Mouse (Mus musculus): ENCODE results near the gene Rnf224.
"Not testable (repeated sequence)": the region's sequence is repeated elsewhere in the genome, so short reads cannot be mapped to it uniquely, and the experiment has no call there.

Rnf224 gene

DNA sequence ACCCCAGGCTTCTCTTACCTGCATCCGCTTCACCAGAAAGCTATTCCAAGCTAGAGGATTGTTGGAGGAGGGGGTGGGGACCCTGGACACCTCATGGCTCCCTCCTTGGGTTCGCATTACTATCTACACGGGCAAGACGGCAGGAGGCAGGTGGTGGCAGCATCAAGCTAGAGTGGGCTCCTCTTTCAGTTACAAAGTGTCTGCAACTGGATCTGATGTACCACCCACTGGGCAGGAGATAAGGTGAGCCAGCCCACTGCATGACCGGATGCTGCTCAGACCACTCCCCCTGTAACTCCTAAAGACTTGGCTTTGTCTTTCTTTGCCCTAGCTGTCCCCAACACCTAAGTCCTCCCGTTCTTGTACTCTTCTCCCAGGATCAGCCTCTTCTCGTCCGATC, at the start of gene Rnf224:
Rnf224 (minus strand) TSS at position 174 of the 400 bp plus-strand sequence.
- DNase-seq, result no peak

DNA sequence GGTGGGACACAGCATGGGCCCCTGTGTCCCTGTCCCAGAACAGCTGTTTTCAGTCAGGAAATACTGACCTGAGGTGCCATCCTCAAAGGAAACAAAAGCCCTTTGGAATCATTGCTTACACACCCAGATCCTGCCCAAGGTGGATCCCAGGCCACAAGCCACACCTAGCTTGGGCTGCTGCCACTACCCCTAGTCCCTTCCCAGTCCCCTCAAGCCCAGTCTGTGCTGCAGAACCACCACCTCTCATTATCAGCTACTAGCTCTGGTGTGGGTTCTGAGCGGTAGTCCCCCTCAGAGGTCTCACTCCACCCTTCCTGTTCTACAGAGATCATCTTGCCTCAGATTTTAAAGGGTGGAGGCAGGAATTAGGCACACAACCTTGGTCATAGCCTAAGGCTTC, 49.7 kb upstream of the Rnf224 start:
- peak; percentile 11 for DNase-seq

DNA sequence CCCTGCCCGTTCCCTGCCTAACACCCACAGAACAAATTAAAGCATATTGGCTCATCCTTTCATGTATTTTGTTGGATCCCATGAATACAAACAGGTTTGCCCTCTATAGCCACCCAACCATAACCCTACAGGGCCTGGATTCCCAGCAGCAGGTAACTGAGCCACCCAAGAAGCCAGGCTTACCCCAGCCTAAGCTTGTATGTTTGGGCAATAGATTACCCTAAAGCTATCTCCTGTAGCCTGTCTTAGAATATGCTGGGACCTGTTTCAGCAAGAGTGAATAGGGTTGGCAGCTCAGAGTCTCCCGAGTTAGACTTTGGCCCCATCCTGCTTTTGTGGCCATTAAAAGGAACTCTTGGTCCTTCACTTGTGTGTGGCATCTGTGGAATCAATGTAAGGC, 49.0 kb upstream of the Rnf224 start:
- DNase-seq, result no peak

DNA sequence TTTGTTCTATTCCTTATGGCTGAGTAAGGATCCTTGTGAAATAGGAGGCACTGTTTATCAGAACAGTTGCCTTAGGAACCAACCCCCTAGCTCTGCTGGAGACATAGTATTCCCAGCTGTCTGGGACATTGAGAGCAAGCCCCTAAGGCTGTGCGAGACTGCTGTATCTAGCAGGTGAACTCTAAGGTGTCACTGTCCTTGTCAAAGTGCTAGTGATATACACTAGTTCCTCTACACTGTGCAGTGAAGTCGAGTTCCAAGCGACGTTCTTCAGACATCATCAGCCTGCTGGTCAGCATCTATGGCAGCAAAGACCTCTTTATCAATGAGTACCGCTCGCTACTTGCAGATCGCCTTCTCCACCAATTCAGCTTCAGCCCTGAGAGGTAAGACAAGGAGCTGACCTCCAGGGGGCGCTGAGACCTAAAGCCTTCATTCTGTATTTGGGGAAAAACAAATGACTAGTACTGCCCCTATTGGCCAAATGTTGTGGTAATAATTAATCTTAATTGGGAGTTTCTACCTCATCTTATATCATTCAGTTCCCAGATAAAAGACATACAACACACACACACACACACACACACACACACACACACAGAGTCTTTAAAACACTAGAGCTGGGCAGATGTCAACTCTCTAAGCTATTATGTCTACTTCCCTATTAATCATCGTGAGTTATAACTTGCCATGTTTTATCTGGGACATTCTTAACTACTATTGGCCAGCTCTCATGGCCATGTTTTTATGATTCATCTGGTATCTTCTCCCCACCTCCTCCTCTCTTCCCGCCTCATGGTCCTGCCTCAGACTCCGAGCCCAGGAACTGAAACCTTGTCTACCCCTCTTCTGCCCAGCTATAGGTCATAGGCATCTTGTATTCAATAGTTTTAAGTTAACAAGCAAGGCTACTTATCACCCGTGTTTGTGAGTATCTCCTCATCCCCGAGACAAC, 42.6 kb upstream of the Rnf224 start:
- no peak for DNase-seq

DNA sequence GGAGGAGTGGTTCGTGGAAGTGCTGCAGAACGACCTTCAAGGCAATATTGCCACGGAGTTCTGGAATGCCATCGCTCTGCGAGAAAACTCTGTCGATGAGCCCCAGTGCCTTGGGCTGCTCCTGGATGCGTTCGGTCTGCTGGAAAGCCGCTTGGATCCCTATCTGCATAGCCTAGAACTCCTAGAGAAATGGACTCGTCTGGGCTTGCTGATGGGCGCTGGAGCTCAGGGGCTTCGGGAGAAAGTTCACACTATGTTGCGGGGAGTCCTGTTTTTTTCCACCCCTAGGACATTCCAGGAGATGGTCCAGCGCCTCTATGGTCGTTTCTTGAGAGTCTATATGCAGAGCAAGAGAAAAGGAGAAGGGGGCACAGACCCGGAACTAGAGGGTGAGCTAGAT, 36.4 kb upstream of the Rnf224 start:
- DNase-seq, result no peak

DNA sequence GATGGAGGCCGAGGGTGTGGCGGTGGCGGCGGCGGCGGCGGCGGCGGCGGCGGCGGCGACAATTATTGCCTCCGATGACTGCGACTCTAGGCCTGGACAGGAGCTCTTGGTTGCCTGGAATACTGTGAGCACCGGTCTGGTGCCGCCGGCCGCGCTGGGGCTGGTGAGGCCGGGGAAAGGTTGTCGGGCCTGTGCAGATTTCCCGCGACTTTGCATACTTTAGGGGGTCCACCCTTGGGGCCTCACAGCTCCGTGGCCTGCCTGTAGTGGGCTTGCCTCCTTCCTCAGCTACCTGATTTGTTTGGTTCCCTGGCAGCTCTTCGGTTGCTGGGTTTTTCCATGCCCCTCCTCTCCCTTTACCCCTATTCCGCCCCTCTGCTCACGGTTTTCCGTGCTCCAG, 35.9 kb upstream of the Rnf224 start:
- no peak for DNase-seq

DNA sequence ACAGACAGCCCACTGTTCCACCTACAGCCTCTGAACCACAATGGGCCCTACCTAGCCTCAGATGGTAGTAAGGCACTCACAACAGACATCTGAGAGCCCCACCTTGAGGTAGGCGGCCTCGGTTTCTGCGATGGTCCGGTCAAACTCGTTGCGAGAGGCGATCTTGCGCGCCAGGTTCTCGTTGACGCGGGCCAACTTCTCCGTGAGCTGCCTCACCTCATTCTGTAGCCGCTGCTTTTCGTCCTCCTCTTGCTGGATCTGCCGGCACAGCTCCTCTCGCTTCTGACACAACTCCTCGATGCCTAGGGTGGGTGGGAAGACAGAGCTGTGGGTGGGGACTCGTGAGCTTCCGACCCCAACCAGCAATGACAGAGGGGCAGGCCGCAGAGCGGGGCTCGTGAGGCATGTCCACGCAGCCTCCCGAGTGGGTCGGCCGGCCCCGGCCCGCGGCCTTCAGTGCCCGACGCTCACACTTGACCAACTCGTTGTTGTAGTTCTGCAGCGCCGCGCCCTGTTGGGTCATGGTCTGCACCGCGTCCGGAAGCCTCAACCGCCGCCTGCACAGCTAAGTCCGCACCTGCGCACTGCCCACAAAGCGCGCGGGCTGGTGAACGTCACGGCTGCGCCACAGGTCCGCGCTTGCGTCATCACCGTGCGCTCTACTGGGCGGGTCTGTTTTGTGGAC, 35.4 kb upstream of the Rnf224 start, which contains the start of the genes Ssna1 and Anapc2:
Ssna1 (minus strand) TSS at position 612 of the 685 bp plus-strand sequence.
Anapc2 (plus strand) TSS at position 652 of the 685 bp plus-strand sequence.
- DNase-seq, result peak; percentile 97

DNA sequence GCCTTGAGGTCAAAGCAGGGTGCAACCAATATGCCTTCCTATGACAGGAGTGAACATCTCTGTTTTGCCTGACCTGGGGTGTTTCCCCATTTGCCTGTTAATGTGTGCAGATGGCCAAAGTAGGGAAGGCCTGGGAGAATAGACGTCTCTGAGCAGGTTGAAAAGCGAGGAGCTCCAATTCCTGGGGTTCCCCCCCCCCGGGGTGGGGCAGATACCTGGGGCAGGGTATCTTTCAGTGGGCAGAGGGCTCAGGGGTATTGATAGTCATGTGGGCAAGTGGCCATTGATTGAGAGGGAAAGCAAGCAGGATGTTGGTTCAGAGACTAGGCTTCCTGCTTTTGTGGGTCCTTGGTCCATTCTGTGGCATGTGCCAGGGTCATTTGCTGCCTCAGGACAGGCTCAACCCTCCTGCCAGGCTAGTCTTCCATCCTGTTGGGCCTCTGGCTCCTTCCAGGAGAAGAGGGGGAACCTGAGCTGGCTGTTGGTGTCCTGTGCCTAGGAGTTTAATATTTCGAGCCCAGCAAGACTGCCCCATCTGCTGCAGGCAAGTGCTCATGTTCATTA, 31.2 kb upstream of the Rnf224 start:
- no peak for DNase-seq

DNA sequence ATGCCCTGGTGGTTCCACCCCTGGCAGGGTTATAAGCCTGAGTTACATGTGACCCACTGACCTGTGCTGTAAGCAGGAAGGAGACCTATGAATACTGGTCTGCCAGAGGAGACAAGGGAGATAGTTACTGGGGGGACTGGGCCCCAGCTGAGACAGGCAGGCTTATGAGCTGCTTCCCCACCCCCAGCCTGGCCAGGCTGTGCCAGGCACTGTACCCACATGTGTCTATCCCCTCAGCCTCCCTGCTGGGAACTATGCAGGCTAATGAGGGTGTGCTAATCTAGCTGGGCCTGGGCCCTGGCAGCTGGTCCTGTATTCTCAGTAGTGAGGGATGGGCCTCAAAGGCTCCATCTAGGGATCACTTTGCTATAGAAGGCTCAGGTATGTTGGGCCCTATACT, 30.7 kb upstream of the Rnf224 start:
- no peak for DNase-seq

DNA sequence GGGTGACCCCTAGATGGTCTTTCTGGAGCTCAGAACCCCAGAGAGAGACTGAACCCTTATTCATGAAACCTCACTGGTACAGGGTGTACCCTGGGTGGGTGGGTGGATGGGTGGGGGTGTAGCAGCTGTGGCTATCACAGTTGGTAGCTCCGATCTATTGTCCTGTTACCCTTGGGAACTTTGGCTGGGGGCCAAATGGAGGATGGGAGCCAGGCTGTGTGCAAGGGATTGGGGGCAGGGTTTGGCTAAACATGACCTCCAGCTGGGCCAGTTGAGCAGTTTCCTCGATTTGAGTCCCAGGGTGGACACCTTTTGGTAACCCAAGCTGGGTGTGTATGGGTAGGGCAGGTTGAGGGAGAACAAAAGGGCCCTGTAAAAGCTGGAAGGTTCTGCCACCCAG, 30.1 kb upstream of the Rnf224 start:
- no peak for DNase-seq

DNA sequence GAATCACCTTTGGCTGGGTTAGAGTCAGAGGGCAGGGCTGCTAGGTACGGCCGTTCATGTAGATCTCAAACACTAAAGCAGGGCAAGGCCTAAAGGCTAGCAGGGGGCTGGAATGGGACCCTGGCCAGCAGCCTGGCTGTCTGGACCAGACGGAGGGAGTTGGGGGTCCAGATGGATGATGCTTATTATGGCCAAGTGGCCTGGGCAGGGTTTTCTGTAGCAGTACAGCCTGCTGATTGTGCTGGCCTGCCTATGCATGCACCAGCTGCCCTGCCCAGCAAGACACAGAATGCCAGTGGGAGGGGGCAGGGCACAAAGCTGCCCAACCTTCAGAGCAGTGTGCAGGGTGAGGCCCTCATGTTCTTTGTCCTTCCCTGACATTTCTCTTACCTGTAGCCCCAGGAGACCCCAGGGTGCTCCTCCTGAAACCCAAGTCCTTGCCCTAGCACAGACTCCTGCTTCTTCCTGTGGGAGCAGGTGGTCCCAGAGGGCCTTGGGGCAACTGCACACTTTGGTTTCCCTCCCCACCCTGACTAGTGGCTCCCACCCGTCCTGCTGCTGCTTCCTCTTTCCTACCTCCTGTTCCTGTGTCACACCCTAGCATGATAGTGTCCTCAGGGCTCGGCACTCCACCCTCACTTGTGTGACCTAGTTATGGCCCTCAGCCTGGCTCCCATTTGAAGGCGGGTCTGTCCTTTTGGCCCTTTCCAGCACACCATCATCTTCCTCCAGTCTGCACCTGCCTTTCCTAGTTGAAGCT, 29.5 kb upstream of the Rnf224 start:
- no peak for DNase-seq

DNA sequence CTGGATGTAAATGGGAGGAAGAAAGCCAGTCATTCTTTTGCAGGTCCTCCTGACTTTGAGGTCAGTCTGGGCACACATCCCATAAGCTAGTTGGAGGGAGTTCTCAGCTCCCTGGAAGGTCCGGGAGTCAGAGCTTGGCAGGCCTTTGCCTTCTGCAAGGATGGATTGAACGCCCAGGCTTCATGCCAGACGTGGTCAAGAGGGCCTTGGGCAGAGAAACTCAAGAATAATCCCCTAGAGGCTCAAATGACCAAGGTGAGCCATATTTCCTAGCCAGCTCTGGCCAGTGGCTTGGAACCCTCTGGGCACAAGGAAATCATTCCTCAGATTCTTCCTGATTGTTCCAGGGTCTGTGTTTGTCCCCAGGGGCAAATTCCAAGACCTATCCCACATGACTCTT, 28.3 kb upstream of the Rnf224 start:
- DNase-seq, result no peak

DNA sequence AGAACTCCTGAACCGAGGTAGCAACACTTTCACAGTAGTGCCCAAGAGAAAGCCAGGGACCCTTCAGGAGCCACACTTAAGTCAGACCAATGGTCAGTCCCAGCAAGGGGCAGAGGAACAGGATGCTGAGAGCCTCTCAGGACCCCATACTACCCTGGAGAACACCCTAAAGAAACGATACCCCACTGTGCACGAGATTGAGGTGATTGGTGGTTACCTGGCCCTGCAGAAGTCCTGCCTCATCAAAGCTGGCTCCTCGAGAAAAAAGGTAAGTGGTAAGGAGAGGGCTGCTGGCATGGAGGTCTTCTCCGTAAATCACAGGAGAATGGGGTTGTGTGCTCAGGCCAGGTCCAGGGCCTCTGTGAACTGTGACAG, 27.7 kb upstream of the Rnf224 start:
- no peak for DNase-seq

DNA sequence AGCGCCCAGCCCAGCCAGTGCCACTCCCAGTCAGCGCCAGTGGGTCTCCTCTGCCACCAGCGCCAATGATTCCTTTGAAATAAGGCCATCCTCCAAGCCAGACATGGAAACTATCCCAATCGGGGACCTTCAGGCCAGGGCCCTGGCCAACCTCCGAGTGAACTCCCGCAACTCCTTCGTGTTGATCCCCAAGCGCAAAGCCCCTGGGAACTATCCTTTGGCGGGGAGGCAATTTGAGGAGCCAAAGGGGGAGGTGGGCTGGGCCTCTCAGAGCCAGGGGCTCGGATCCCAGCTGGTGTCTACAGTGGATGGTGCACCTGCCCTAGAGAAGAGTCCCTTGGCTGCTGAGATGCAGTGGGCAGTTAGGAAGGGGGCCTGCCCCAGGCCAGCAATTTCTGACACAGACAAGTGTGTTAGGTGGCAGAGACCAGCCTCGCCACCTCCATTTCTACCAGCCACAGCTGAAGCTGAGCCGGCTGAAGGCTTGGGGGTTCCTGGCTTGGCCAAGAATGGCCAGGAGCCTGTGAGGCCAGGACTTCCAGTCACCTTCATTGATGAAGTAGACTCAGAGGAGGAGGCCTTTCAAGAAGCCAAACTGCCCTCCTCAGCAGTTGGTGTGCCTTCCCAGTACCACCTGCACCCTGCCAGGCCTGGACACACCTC, 27.2 kb upstream of the Rnf224 start:
- no peak for DNase-seq

DNA sequence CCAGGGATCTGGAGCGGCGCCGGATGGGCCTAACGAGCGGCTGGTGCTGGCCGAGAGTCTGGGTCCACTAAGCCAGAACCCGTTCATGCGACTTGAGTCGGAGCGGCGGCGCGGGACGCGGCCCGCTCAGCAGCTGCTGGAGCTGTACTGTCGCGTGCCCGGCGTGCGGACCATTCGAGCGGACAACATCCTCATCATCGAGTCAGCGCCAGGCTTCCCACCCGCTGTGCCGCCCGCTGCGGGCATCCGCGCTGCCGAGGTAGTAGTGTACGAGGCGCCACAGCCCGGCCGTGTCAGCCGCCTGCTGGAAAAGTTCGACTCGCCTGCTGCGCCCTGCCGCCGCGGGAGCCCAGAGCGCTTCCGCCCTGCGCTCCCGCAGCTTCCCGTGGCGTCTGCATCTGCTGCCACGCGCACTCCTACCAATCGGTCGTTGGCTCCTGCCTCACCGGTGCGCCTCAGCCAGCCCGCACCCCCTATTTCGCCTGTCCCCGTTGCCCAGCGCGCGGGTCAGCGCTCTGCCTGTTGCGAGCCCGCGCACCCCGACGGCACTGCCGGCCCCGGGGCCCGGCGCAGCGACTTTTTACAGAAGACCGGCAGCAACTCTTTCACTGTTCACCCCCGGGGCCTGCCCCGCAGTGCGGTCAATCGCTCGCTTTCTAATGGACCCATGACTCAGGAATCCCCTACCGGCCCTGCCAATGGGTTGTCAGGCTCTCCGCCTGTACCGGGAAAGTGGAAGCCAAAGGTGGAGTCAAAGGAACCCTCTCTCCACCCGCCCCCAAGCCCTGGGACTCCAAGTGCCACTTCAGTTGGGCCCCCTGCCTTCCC, 26.4 kb upstream of the Rnf224 start:
- DNase-seq, result peak; percentile 61

DNA sequence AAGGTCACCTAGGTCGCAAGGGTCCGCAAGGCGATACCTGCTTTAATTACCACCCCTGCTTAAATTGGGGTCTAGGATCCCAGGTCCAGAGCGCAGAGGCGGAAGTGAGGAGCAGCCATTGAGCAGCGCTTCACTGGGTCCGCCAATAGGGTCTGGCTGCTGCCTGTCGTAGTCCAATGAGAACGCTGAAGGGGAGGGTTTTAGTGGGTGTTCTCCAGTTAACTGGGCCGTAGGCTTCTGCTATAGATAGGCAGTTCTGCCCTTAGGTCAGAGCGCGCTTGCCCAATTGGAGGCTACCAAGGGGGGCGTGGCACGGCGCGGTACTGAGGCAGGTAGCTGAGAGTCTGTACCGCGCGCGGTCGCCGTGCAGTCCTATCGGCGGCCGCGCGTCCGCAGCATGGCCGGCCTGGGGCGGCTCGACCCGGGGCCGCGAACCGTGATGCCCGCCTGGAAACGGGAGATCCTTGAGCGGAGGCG, 25.7 kb upstream of the Rnf224 start, which contains the start of gene Tprn:
Tprn (plus strand) TSS at position 328 of the 477 bp plus-strand sequence.
- peak; percentile 91 for DNase-seq

DNA sequence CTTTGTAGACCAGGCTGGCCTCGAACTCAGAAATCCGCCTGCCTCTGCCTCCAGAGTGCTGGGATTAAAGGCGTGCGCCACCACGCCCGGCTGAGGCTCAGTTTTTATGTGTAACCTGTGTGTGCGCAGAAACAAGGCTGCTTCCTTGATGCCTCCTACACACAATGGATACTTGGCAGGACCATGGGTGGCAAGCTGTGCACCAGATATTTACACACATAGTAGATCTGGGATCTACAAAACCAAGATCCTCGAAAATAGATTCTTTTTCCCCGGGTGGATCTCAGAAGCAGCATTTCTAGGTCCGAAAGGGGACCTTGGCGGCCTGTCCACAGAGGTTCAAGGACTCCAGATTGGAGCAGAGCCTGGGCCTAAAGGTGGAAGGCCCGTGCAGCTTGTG, 25.3 kb upstream of the Rnf224 start:
- no peak for DNase-seq

DNA sequence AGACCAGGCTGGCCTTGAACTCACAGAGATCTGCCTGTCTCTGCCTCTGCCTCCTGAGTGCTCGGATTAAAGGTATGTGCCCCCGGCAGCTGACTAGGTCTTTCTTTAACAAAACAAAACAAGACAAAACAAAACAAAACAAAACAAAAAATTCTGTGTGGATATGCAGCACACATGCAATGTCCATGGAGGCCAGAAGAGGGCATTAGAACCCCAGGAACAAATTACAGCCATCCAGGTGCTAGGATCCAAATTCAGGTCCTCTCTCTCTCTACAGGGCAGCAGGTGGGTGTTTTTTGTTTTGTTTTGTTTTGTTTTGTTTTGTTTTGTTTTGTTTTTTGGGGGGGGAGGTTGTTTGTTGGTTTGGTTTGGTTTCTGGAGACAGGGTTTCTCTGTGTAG, 22.3 kb upstream of the Rnf224 start:
- DNase-seq, result no peak

DNA sequence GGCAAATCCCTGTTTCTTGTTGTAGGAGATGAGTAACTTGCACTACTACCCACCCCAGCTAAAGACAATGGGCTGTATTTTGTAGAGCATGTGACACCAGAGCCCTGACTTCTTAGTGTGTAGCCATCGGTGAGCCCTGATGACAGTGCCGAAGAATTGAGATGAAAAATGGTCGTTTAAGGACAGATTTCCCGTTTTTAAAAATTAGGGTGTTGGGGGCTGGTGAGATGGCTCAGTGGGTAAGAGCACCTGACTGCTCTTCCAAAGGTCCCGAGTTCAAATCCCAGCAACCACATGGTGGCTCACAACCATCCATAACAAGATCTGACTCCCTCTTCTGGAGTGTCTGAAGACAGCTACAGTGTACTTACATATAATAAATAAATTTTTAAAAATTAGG, 20.7 kb upstream of the Rnf224 start:
- DNase-seq, result not testable (repeated sequence)

DNA sequence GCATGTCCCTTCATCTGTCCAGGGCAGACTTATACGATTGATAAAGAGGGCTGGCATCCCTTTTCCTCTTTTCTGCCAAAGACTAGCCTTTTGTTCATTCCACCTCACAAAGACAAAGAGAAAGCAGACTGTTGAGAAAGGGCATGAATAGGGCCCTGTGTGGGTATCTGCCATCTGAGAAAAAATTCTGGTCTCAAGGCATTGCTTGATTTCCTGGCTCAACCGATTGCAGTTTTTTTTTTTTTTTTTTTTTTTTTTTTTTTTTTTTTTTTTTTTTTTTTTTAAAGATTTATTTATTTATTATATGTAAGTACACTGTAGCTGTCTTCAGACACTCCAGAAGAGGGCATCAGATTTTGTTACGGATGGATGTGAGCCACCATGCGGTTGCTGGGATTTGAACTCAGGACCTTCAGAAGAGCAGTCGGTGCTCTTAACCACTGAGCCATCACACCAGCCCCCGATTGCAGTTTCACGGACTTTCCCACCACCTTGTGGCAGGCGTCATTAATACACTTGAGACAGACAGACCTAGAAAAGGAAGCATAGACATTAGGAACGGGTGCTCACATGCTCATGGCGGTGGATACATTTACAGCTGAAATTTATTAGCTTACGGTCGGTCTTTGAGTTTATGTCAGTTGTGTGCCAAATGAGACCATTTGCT, 20.0 kb upstream of the Rnf224 start:
- DNase-seq, result not testable (repeated sequence)

All from right cerebral cortex, postnatal 25 days (tissue).